Mouse (Mus musculus) testis, adult 2 months (tissue): ENCODE results near the gene Rnf43. TPM values are rescaled to one million over a fixed set of nuclear protein-coding genes. Genes with fewer than 3 reads are reported as not detected.

Experiments used
- H3K27ac ChIP-seq: fragments of 200-500 bp; 2 replicates; pipeline ENCODE4 v1.5.1; 2012; ENCODE audit warnings: low read depth, low read length; ENCODE audit not compliant: control insufficient read depth, insufficient read depth
- H3K27me3 ChIP-seq: fragments of 200-500 bp; 2 replicates; pipeline ENCODE4 v1.6.1; 2012; ENCODE audit warnings: mild to moderate bottlenecking, low read length, moderate library complexity; ENCODE audit not compliant: control insufficient read depth, insufficient read depth
- H3K36me3 ChIP-seq: fragments of 200-500 bp; 2 replicates; pipeline ENCODE4 v1.6.1; 2012; ENCODE audit warnings: mild to moderate bottlenecking, low read length; ENCODE audit not compliant: control insufficient read depth, insufficient read depth
- H3K4me1 ChIP-seq: fragments of 200-500 bp; 2 replicates; pipeline ENCODE4 v1.6.1; 2012; ENCODE audit warnings: low read length; ENCODE audit not compliant: control insufficient read depth, insufficient read depth
- H3K4me3 ChIP-seq: fragments of 200-500 bp; 2 replicates; pipeline ENCODE4 v1.5.1; 2012; ENCODE audit warnings: low read depth, mild to moderate bottlenecking, low read length, moderate library complexity, mixed read lengths; ENCODE audit not compliant: control insufficient read depth
- CTCF ChIP-seq: fragments of 200-500 bp; IDR thresholded peaks from 2 replicates; pipeline ENCODE4 v1.5.1; 2012; ENCODE audit warnings: low read depth, mild to moderate bottlenecking, inconsistent platforms, low read length, moderate library complexity; ENCODE audit not compliant: control insufficient read depth, insufficient read depth, insufficient replicate concordance
- POLR2A ChIP-seq: fragments of 200-500 bp; IDR thresholded peaks from 2 replicates; pipeline ENCODE4 v1.6.1; 2012; ENCODE audit warnings: low read depth, mild to moderate bottlenecking, inconsistent platforms, low read length, moderate library complexity; ENCODE audit not compliant: control insufficient read depth
- polyA plus RNA-seq: library from polyadenylated mRNA; depleted of rRNA; stranded (reverse); fragments of >200 nt; gene quantifications from 2 replicates; pipeline ENCODE4 v1.2.3, GENCODE M21; 2012

Rnf43 gene
- polyA plus RNA-seq, 1 experiment: 2.3 TPM

- H3K27me3 ChIP-seq: no peaks in the 10 kb centered on the region
- TF ChIP-seq CTCF (no peak), POLR2A (no peak)
- H3K36me3 ChIP-seq: no peaks in the 10 kb centered on the region
- H3K27ac ChIP-seq: no peak overlapping the region
- H3K4me1 ChIP-seq: no peaks in the 10 kb centered on the region
- no peak overlapping the region for H3K4me3 ChIP-seq
These were observed 25.0 kb downstream of the Rnf43 start for GRCm38 (mm10) chr11:87687246-87688225.

- H3K36me3 ChIP-seq: no peaks in the 10 kb centered on the region
- H3K27me3 ChIP-seq: no peaks in the 10 kb centered on the region
- no peak for TF ChIP-seq POLR2A
- no peak for TF ChIP-seq CTCF
- no peak overlapping the region for H3K4me3 ChIP-seq
- no peak overlapping the region for H3K27ac ChIP-seq
- H3K4me1 ChIP-seq: no peaks in the 10 kb centered on the region
These were observed 26.1 kb downstream of the Rnf43 start for GRCm38 (mm10) chr11:87688478-87689203.

DNA sequence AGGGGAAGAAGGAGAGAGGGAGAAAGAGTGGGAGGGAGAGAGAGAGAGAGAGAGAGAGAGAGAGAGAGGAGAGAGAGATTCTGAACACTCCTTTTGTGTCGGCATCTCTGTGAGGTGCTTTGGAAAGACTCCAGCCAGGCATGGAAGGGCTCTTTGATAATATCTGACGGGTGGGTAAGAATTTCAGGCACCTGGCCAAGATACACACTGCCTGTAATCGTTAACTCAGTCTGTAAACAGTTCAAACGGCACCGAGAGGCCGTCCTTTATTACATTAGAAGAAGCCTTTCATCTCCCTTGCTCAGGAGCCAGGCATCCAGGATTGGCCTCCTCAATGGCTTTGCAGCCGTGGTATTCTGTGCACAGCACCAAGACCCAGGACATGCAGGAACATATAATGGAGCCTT, 26.9 kb downstream of the Rnf43 start:
- no peaks in the 10 kb centered on the region for H3K4me1 ChIP-seq
- no peak overlapping the region for H3K4me3 ChIP-seq
- no peak overlapping the region for H3K27ac ChIP-seq
- no peak for TF ChIP-seq POLR2A
- no peaks in the 10 kb centered on the region for H3K36me3 ChIP-seq
- no peaks in the 10 kb centered on the region for H3K27me3 ChIP-seq

GRCm38 (mm10) chr11:87690054-87690740, 27.7 kb downstream of the Rnf43 start:
- Histone ChIP-seq H3K27me3 (no peaks in the 10 kb centered on the region), H3K4me3 (no peak overlapping the region), H3K4me1 (no peaks in the 10 kb centered on the region), H3K36me3 (no peaks in the 10 kb centered on the region), H3K27ac (no peak overlapping the region)
- TF ChIP-seq CTCF (no peak), POLR2A (no peak)

GRCm38 (mm10) chr11:87697131-87697682, 34.7 kb downstream of the Rnf43 start:
- H3K36me3 ChIP-seq: no peaks in the 10 kb centered on the region
- H3K27me3 ChIP-seq: no peaks in the 10 kb centered on the region
- TF ChIP-seq POLR2A (no peak), CTCF (no peak)
- no peak overlapping the region for H3K4me3 ChIP-seq
- H3K4me1 ChIP-seq: no peaks in the 10 kb centered on the region
- no peak overlapping the region for H3K27ac ChIP-seq

- Histone ChIP-seq H3K4me1 (no peaks in the 10 kb centered on the region), H3K4me3 (no peak overlapping the region), H3K27ac (no peak overlapping the region), H3K27me3 (no peaks in the 10 kb centered on the region), H3K36me3 (no peaks in the 10 kb centered on the region)
- TF ChIP-seq CTCF (no peak), POLR2A (no peak)
These were observed 35.6 kb downstream of the Rnf43 start for GRCm38 (mm10) chr11:87698126-87698525.
